Mouse (Mus musculus) limb, embryonic 13.5 days (tissue): ENCODE results near the gene Wdr19. TPM values are rescaled to one million over a fixed set of nuclear protein-coding genes. Genes with fewer than 3 reads are reported as not detected.

ENCODE experiments used
- polyA plus RNA-seq: library from polyadenylated mRNA; unstranded; fragments of >200 nt; fragmentation: Nextera tagmentation; extraction: Ambion mirVana; gene quantifications from 2 replicates; pipeline ENCODE4 v1.2.1, GENCODE M21; 2015

The Wdr19 gene
- polyA plus RNA-seq, 1 experiment from 2014 or later: 11.3 TPM

Other genes starting within 250 kb of the Wdr19 start
- gene Tlr6, start 239.6 kb upstream of the Wdr19 start, polyA plus RNA-seq: 0.97 and 1.4 TPM in 2 replicates
- gene Fam114a1, start 229.6 kb upstream of the Wdr19 start, polyA plus RNA-seq: 59.2 and 62.9 TPM in 2 replicates
- 0.33 and 0.42 TPM in 2 replicates for gene Tmem156, start 107.6 kb upstream of the Wdr19 start, polyA plus RNA-seq
- gene Klhl5, start 92.2 kb upstream of the Wdr19 start, polyA plus RNA-seq: 20.8 and 21.6 TPM in 2 replicates
- 120 and 125 TPM in 2 replicates for gene Rfc1, start 136.0 kb downstream of the Wdr19 start, polyA plus RNA-seq
- gene Klb, start 148.6 kb downstream of the Wdr19 start, polyA plus RNA-seq: 0.08 TPM in 1 of 2 replicates, not detected in the other
- gene Rpl9, start 191.7 kb downstream of the Wdr19 start, polyA plus RNA-seq: 1,018 and 1,074 TPM in 2 replicates
- gene Lias, start 191.8 kb downstream of the Wdr19 start, polyA plus RNA-seq: 72.0 and 72.5 TPM in 2 replicates
- gene Ugdh, start 236.3 kb downstream of the Wdr19 start, polyA plus RNA-seq: 161 and 165 TPM in 2 replicates